Comparison of ENCODE assay signal across 8 mouse cellular contexts in genomic region chr7:31077885-31078445, GRCm38 (mm10). TPM values are rescaled to one million over a fixed set of nuclear protein-coding genes. Genes with fewer than 3 reads are reported as not detected.
DNase-seq lines count a peak whose midpoint lies in the region; ATAC-seq and TF ChIP-seq lines count a peak whose summit lies in the region.

No protein-coding gene starts in this region.

- 0 out of 2 replicates have a peak overlapping the region, but pooled peaks have one; percentile 5 for H3K4me2 ChIP-seq in neural tube, embryonic 11.5 days (ENCODE audit: low read depth)
- H3K4me2 ChIP-seq in embryonic facial prominence, embryonic 14.5 days (ENCODE audit: low read depth, low read length), result no peak overlapping the region
- H3K4me2 ChIP-seq in stomach, postnatal 0 days (replicated peaks; ENCODE audit: low read depth), result no peak overlapping the region

- 46% methylated on average over 5 of the region's 5 CpGs for WGBS in neural tube, embryonic 11.5 days
- 38% methylated on average over 5 of the region's 5 CpGs for WGBS in embryonic facial prominence, embryonic 14.5 days
- 37% methylated on average over 5 of the region's 5 CpGs for WGBS in stomach, postnatal 0 days

- H3K27me3 ChIP-seq in neural tube, embryonic 11.5 days (ENCODE audit: control insufficient read depth, insufficient read depth, low read length), result no peaks in the 10 kb centered on the region
- H3K27me3 ChIP-seq in embryonic facial prominence, embryonic 14.5 days (replicated peaks; ENCODE audit: control insufficient read depth, insufficient read depth, low read length), result no peaks in the 10 kb centered on the region
- H3K27me3 ChIP-seq in stomach, postnatal 0 days (ENCODE audit: control insufficient read depth, insufficient read depth, low read length), result no peaks in the 10 kb centered on the region

- peak; percentile 94 for TF ChIP-seq CTCF in stomach, postnatal 0 days (IDR thresholded peaks at IDR 0.05; ENCODE audit: low read depth)

- 0 out of 2 replicates have a peak, but pooled peaks cover 2% of the 10 kb centered on the region for H3K9me3 ChIP-seq in neural tube, embryonic 11.5 days (ENCODE audit: control insufficient read depth, low read length)
- H3K9me3 ChIP-seq in embryonic facial prominence, embryonic 14.5 days (ENCODE audit: control insufficient read depth, low read length), result no peaks in the 10 kb centered on the region
- no peaks in the 10 kb centered on the region for H3K9me3 ChIP-seq in stomach, postnatal 0 days (ENCODE audit: control insufficient read depth, low read length)

- H3K9ac ChIP-seq in neural tube, embryonic 11.5 days (ENCODE audit: low read length), result no peak overlapping the region
- no peak overlapping the region for H3K9ac ChIP-seq in embryonic facial prominence, embryonic 14.5 days (ENCODE audit: low read depth, low read length)
- no peak overlapping the region for H3K9ac ChIP-seq in stomach, postnatal 0 days (ENCODE audit: low read length)

- no peak for TF ChIP-seq EP300 in stomach, postnatal 0 days (optimal IDR thresholded peaks at IDR 0.05)

- no peak overlapping the region for H3K27ac ChIP-seq in neural tube, embryonic 11.5 days (ENCODE audit: low read depth, low read length)
- peak overlapping the region; percentile 4; the same call in 1 of the 2 replicates for H3K27ac ChIP-seq in embryonic facial prominence, embryonic 14.5 days (replicated peaks; ENCODE audit: low read depth, low read length)
- no peak overlapping the region; the same call in 1 of the 2 replicates for H3K27ac ChIP-seq in stomach, postnatal 0 days (replicated peaks)

- H3K36me3 ChIP-seq in neural tube, embryonic 11.5 days (ENCODE audit: control insufficient read depth, insufficient read depth, low read length), result no peaks in the 10 kb centered on the region
- no peaks in the 10 kb centered on the region for H3K36me3 ChIP-seq in embryonic facial prominence, embryonic 14.5 days (ENCODE audit: control insufficient read depth, insufficient read depth, low read length)
- no peaks in the 10 kb centered on the region for H3K36me3 ChIP-seq in stomach, postnatal 0 days (ENCODE audit: control insufficient read depth, insufficient read depth, low read length)

- H3K4me3 ChIP-seq in neural tube, embryonic 11.5 days (ENCODE audit: low read depth, low read length), result no peak overlapping the region
- H3K4me3 ChIP-seq in embryonic facial prominence, embryonic 14.5 days (ENCODE audit: low read depth, low read length), result no peak overlapping the region
- H3K4me3 ChIP-seq in stomach, postnatal 0 days (ENCODE audit: low read depth, low read length), result no peak overlapping the region

- peaks cover 2% of the 10 kb centered on the region; the same call in 1 of the 2 replicates for H3K4me1 ChIP-seq in neural tube, embryonic 11.5 days (ENCODE audit: control insufficient read depth, insufficient read depth, low read length)
- peaks cover 8% of the 10 kb centered on the region; the same call in 1 of the 2 replicates for H3K4me1 ChIP-seq in embryonic facial prominence, embryonic 14.5 days (ENCODE audit: control insufficient read depth, insufficient read depth, low read length)
- H3K4me1 ChIP-seq in stomach, postnatal 0 days (replicated peaks; ENCODE audit: control insufficient read depth, insufficient read depth), result no peaks in the 10 kb centered on the region

- ATAC-seq in cerebellum, adult (ENCODE audit: insufficient number of reproducible peaks, low FRiP score, low TSS enrichment), result no peak
- no peak for ATAC-seq in neural tube, embryonic 11.5 days (ENCODE audit: insufficient read depth, low FRiP score, low TSS enrichment)
- peak; percentile 38; the same call in 1 of the 2 replicates for ATAC-seq in embryonic facial prominence, embryonic 14.5 days (ENCODE audit: low read depth)
- no peak; the same call in 1 of the 2 replicates for ATAC-seq in stomach, postnatal 0 days (ENCODE audit: low FRiP score, low TSS enrichment)

- peak; percentile 39 to 43 for DNase-seq in cerebellum, adult 18-20 months
- peak; percentile 39 for DNase-seq in neural tube, embryonic 11.5 days (ENCODE audit: low spot score)
- DNase-seq in neural tube, embryonic 10.5 days (ENCODE audit: extremely low spot score, low spot score), result no peak
- peak; percentile 89 for DNase-seq in embryonic facial prominence, embryonic 14.5 days (ENCODE audit: low spot score)
- peak; percentile 63 for DNase-seq in kidney, postnatal 10 days
- peak; percentile 75 for DNase-seq in lung, postnatal 36 days
- DNase-seq in stomach, postnatal 0 days (ENCODE audit: low spot score), result peak; percentile 57

RNA-seq across cellular contexts. Expression of gene Fxyd3, which starts 1.5 kb away (rescaled TPM):
- 6.0 and 7.7 TPM in 2 replicates for polyA plus RNA-seq in neural tube, embryonic 11.5 days (2014; fragmentation: Nextera tagmentation; extraction: Ambion mirVana)
- 48.8 and 71.7 TPM in 2 replicates for polyA plus RNA-seq in embryonic facial prominence, embryonic 14.5 days (2014; fragmentation: Nextera tagmentation; extraction: Ambion mirVana)
- polyA plus RNA-seq in stomach, postnatal 0 days (2015; fragmentation: Nextera tagmentation; extraction: Ambion mirVana), result 1,122 and 1,152 TPM in 2 replicates

RNA-seq across cellular contexts. Expression of gene Lgi4, which starts 18.8 kb away (rescaled TPM):
- polyA plus RNA-seq in neural tube, embryonic 11.5 days (2014; fragmentation: Nextera tagmentation; extraction: Ambion mirVana), result 4.6 and 4.9 TPM in 2 replicates
- 0.86 and 1.6 TPM in 2 replicates for polyA plus RNA-seq in embryonic facial prominence, embryonic 14.5 days (2014; fragmentation: Nextera tagmentation; extraction: Ambion mirVana)
- 0.46 and 0.87 TPM in 2 replicates for polyA plus RNA-seq in stomach, postnatal 0 days (2015; fragmentation: Nextera tagmentation; extraction: Ambion mirVana)

RNA-seq across cellular contexts. Expression of gene Fxyd1, which starts 21.0 kb away (rescaled TPM):
- 17.0 and 21.8 TPM in 2 replicates for polyA plus RNA-seq in neural tube, embryonic 11.5 days (2014; fragmentation: Nextera tagmentation; extraction: Ambion mirVana)
- polyA plus RNA-seq in embryonic facial prominence, embryonic 14.5 days (2014; fragmentation: Nextera tagmentation; extraction: Ambion mirVana), result 113 and 135 TPM in 2 replicates
- 177 and 187 TPM in 2 replicates for polyA plus RNA-seq in stomach, postnatal 0 days (2015; fragmentation: Nextera tagmentation; extraction: Ambion mirVana)

RNA-seq across cellular contexts. Expression of gene Fxyd7, which starts 26.7 kb away (rescaled TPM):
- 30.5 and 36.5 TPM in 2 replicates for polyA plus RNA-seq in neural tube, embryonic 11.5 days (2014; fragmentation: Nextera tagmentation; extraction: Ambion mirVana)
- polyA plus RNA-seq in embryonic facial prominence, embryonic 14.5 days (2014; fragmentation: Nextera tagmentation; extraction: Ambion mirVana), result 37.0 and 40.9 TPM in 2 replicates
- 19.9 and 20.3 TPM in 2 replicates for polyA plus RNA-seq in stomach, postnatal 0 days (2015; fragmentation: Nextera tagmentation; extraction: Ambion mirVana)

RNA-seq across cellular contexts. Expression of gene Fxyd5, which starts 35.7 kb away (rescaled TPM):
- polyA plus RNA-seq in neural tube, embryonic 11.5 days (2014; fragmentation: Nextera tagmentation; extraction: Ambion mirVana), result 16.2 and 17.3 TPM in 2 replicates
- 57.0 and 64.6 TPM in 2 replicates for polyA plus RNA-seq in embryonic facial prominence, embryonic 14.5 days (2014; fragmentation: Nextera tagmentation; extraction: Ambion mirVana)
- polyA plus RNA-seq in stomach, postnatal 0 days (2015; fragmentation: Nextera tagmentation; extraction: Ambion mirVana), result 13.3 and 16.0 TPM in 2 replicates

Comparison
In these comparisons a context has a peak if more than half of its experiments do, and no peak if none do; other contexts are left out.
1. RNA of gene Fxyd3, which starts 1.5 kb away (polyA plus RNA-seq): 1,122 to 1,152 TPM in stomach, postnatal 0 days; 48.8 to 71.7 TPM in embryonic facial prominence, embryonic 14.5 days and 6.0 to 7.7 TPM in neural tube, embryonic 11.5 days; every median in the first group is over 10 times any median in the second.